Comparison of ENCODE assay signal across 26 mouse cellular contexts in the genomic region with DNA sequence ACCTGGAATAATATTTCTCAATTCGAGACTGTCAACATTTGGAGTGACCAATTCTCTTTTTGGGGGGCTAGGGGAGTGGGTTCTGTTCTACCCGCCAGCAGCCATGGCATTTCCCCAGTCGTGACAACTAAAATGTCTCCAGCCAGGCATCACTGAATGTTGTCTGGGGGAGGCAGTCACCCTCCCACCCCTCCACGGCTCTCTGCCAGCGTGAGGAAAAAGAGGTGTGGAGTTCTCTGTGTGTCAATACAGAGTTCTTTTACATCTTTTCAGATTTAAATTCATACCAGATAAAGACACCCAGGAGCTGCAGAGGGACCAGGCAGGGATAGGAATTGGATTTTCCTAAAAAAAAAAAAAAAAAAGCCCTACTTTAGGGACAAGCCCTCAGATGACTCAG. TPM values are rescaled to one million over a fixed set of nuclear protein-coding genes. Genes with fewer than 3 reads are reported as not detected.
DNase-seq lines count a peak whose midpoint lies in the region; ATAC-seq lines count a peak whose summit lies in the region.
"Had no signal": no experiment of that assay in that cellular context is flagged by ENCODE, and none has a peak within 500 bp of the region (broad histone marks: within the 10 kb centered on the region; RNA-seq: fewer than 3 reads in every experiment).

No protein-coding gene starts in this region.

- no peak for ATAC-seq in erythroblast, adult 5-6 weeks (replicated peaks; ENCODE audit: low FRiP score, poor library complexity, severe bottlenecking)
- ATAC-seq: CD4-positive, CD25-positive, alpha-beta regulatory T cell, adult 4 months had no signal

- DNase-seq in frontal cortex, adult 2 months (ENCODE audit: extremely low spot score in 1 of 2, low spot score in 1 of 2), result peak; percentile 42 to 67
- no peak for DNase-seq in frontal cortex, postnatal 10 days (ENCODE audit: low spot score in 2 of 2)
- DNase-seq in right cerebral cortex, adult 2 months (ENCODE audit: low spot score in 2 of 2), result peak; percentile 52 to 53
- DNase-seq in right cerebral cortex, postnatal 10 days (ENCODE audit: low spot score in 2 of 2), result no peak
- DNase-seq in frontal cortex, postnatal 36 days (ENCODE audit: low spot score in 2 of 2), result peak; percentile 40 to 65
- DNase-seq: adrenal gland, adult 2 months; cerebellum, adult 11-12 months; cerebellum, adult 8-10 months; cerebellum, postnatal 10 days; cerebellum, postnatal 36 days; embryo, embryonic 11 days; gastrocnemius, adult 2 months; gastrocnemius, postnatal 14 days; heart, adult 11 months had no signal

RNA-seq across cellular contexts. Expression of a gene that starts 22.4 kb away (rescaled TPM):
- 1.2 and 1.4 TPM in 2 replicates for polyA plus RNA-seq in frontal cortex, adult 2 months (2012; rRNA removed)
- not detected in 2 replicates for total RNA-seq in erythroblast, adult 5-6 weeks (2015; ENCODE audit: low replicate concordance)
- total RNA-seq in erythroblast, adult 5-6 weeks (2017; ENCODE audit: low replicate concordance), result not detected in 2 replicates
- total RNA-seq: hematopoietic stem cell, adult 5-6 weeks had no signal
- polyA plus RNA-seq: C2C12; CD4-positive, CD25-positive, alpha-beta regulatory T cell, adult 4 months; embryonic facial prominence, embryonic 11.5 days; erythroblast, embryonic 14.5 days; forebrain, embryonic 15.5 days; heart, embryonic 11.5 days; heart, embryonic 14.5 days; heart, postnatal 0 days; hindbrain, embryonic 12.5 days; hindbrain, embryonic 15.5 days had no signal

RNA-seq across cellular contexts. Expression of a gene that starts 43.8 kb away (rescaled TPM):
- 40.9 and 41.2 TPM in 2 replicates for polyA plus RNA-seq in frontal cortex, adult 2 months (2012; rRNA removed)
- 3.5 and 6.7 TPM in 2 replicates for total RNA-seq in erythroblast, adult 5-6 weeks (2015; ENCODE audit: low replicate concordance)
- total RNA-seq in erythroblast, adult 5-6 weeks (2017; ENCODE audit: low replicate concordance), result 7.6 and 14.5 TPM in 2 replicates

Comparison
In these comparisons a context has a peak if more than half of its experiments do, and no peak if none do; other contexts are left out.
1. DNase-seq: peak in frontal cortex, adult 2 months (2 of 2), right cerebral cortex, adult 2 months (2 of 2) and frontal cortex, postnatal 36 days (2 of 2); none in frontal cortex, postnatal 10 days (0 of 2) and right cerebral cortex, postnatal 10 days (0 of 2).